Mouse (Mus musculus) lung, postnatal 36 days (tissue): ENCODE results near the gene Pagr1b.

Experiments
- DNase-seq: peaks from one replicate; pipeline ENCODE4 v3.0.0; 2022; ENCODE audit warnings: mixed read lengths

Pagr1b gene

GRCm38 (mm10) chr7:126988816-126989215 is 27.5 kb downstream of the Pagr1b start:
- DNase-seq: no peak

GRCm38 (mm10) chr7:126986319-126986718 is 30.0 kb downstream of the Pagr1b start:
- peak; percentile 62 for DNase-seq

- no peak for DNase-seq
Observed at GRCm38 (mm10) chr7:126984667-126985444, 31.4 kb downstream of the Pagr1b start.

- no peak for DNase-seq
Observed at GRCm38 (mm10) chr7:126983113-126983512, 33.2 kb downstream of the Pagr1b start.

- no peak for DNase-seq
Observed at GRCm38 (mm10) chr7:126982054-126982453, 34.2 kb downstream of the Pagr1b start.

GRCm38 (mm10) chr7:126981601-126982000 is 34.7 kb downstream of the Pagr1b start:
- no peak for DNase-seq

- no peak for DNase-seq
Observed at GRCm38 (mm10) chr7:126978841-126979240, 37.4 kb downstream of the Pagr1b start.

GRCm38 (mm10) chr7:126976878-126977459 is 39.3 kb downstream of the Pagr1b start:
- peak; percentile 35 for DNase-seq

GRCm38 (mm10) chr7:126975950-126976866 is 40.1 kb downstream of the Pagr1b start, which contains the start of gene Cdiptos:
Cdiptos (minus strand) TSS chr7:126976098.
- DNase-seq: peak; percentile 97

GRCm38 (mm10) chr7:126975893-126975949 is 40.6 kb downstream of the Pagr1b start, which contains the start of gene Cdipt:
Cdipt (plus strand) TSS chr7:126975914.
- no peak for DNase-seq

GRCm38 (mm10) chr7:126975493-126975892 is 40.8 kb downstream of the Pagr1b start:
- DNase-seq: peak; percentile 28

- no peak for DNase-seq
Observed at GRCm38 (mm10) chr7:126967361-126967760, 48.9 kb downstream of the Pagr1b start.

- no peak for DNase-seq
Observed at GRCm38 (mm10) chr7:126965568-126965967, 50.7 kb downstream of the Pagr1b start.

- peak; percentile 73 for DNase-seq
Observed at GRCm38 (mm10) chr7:126963548-126964286, 52.6 kb downstream of the Pagr1b start.

GRCm38 (mm10) chr7:126961965-126962364 is 54.3 kb downstream of the Pagr1b start:
- DNase-seq: no peak

GRCm38 (mm10) chr7:126961095-126961494 is 55.2 kb downstream of the Pagr1b start:
- no peak for DNase-seq

- no peak for DNase-seq
Observed at GRCm38 (mm10) chr7:126959780-126960179, 56.5 kb downstream of the Pagr1b start.

- no peak for DNase-seq
Observed at GRCm38 (mm10) chr7:126955125-126955524, 61.2 kb downstream of the Pagr1b start.

GRCm38 (mm10) chr7:126952646-126953045 is 63.6 kb downstream of the Pagr1b start:
- no peak for DNase-seq

GRCm38 (mm10) chr7:126951741-126952140 is 64.5 kb downstream of the Pagr1b start:
- no peak for DNase-seq
